Mouse (Mus musculus) myocyte (in vitro differentiated cells): ENCODE results near the gene Asf1b. TPM values are rescaled to one million over a fixed set of nuclear protein-coding genes. Genes with fewer than 3 reads are reported as not detected.

Source experiments
- H3K27me3 ChIP-seq: one replicate; pipeline ENCODE4 v1.6.1; 2011; ENCODE audit not compliant: control insufficient read depth, insufficient read depth, insufficient read length
- H3K36me3 ChIP-seq: one replicate; pipeline ENCODE4 v1.6.1; 2011; ENCODE audit not compliant: control insufficient read depth, insufficient read depth
- H3K4me2 ChIP-seq: one replicate; pipeline ENCODE4 v1.6.1; 2011; ENCODE audit warnings: low read depth, control low read depth
- H3K4me3 ChIP-seq: one replicate; pipeline ENCODE4 v1.5.1; 2011; ENCODE audit warnings: mild to moderate bottlenecking, control low read depth, moderate library complexity
- H3K79me2 ChIP-seq: one replicate; pipeline ENCODE4 v1.6.1; 2011; ENCODE audit not compliant: control insufficient read depth, insufficient read depth
- H3ac ChIP-seq: one replicate; pipeline ENCODE4 v1.6.1; 2011; ENCODE audit not compliant: control insufficient read depth, insufficient read length
- CEBPB ChIP-seq: IDR thresholded peaks from 2 replicates; pipeline ENCODE4 v1.6.1; 2011; ENCODE audit warnings: mild to moderate bottlenecking, moderate library complexity; ENCODE audit not compliant: poor library complexity, insufficient read depth, severe bottlenecking
- E2F4 ChIP-seq: IDR thresholded peaks from one replicate; pipeline ENCODE4 v1.6.1; 2011; ENCODE audit warnings: mild to moderate bottlenecking, control low read depth, moderate library complexity; ENCODE audit not compliant: insufficient read depth
- MAX ChIP-seq: IDR thresholded peaks from one replicate; pipeline ENCODE4 v1.6.1; 2011; ENCODE audit warnings: low read depth, mild to moderate bottlenecking, control low read depth
- MYOD1 ChIP-seq, 3 experiments: IDR thresholded peaks; one replicate each; pipeline ENCODE4 v1.6.1; 2011; ENCODE audit warnings: control low read depth in 2 of 3, low read depth in 2 of 3, mild to moderate bottlenecking in 2 of 3, moderate library complexity in 1 of 3; ENCODE audit not compliant: insufficient read length in 2 of 3, control insufficient read depth in 1 of 3
- MYOG ChIP-seq, 3 experiments: IDR thresholded peaks; one replicate each; pipeline ENCODE4 v1.6.1; 2011; ENCODE audit warnings: control low read depth in 2 of 3, low read depth in 2 of 3, mild to moderate bottlenecking in 2 of 3; ENCODE audit not compliant: insufficient read length in 2 of 3, control insufficient read depth in 1 of 3, insufficient read depth in 1 of 3
- POLR2A ChIP-seq: IDR thresholded peaks from one replicate; pipeline ENCODE4 v1.6.1; 2011; ENCODE audit warnings: low read depth, mild to moderate bottlenecking, control low read depth, moderate library complexity; ENCODE audit not compliant: insufficient read length
- POLR2AphosphoS2 ChIP-seq: IDR thresholded peaks from one replicate; pipeline ENCODE4 v1.6.1; 2011; ENCODE audit warnings: low read depth, control low read depth; ENCODE audit not compliant: insufficient read length
- REST ChIP-seq: IDR thresholded peaks from one replicate; pipeline ENCODE4 v1.6.1; 2011; ENCODE audit warnings: mild to moderate bottlenecking, control low read depth, moderate library complexity; ENCODE audit not compliant: insufficient read depth, insufficient read length
- SRF ChIP-seq: IDR thresholded peaks from one replicate; pipeline ENCODE4 v1.6.1; 2011; ENCODE audit warnings: low read depth; ENCODE audit not compliant: control insufficient read depth, insufficient read length
- TCF12 ChIP-seq: IDR thresholded peaks from one replicate; pipeline ENCODE4 v1.6.1; 2011; ENCODE audit warnings: mild to moderate bottlenecking, control low read depth; ENCODE audit not compliant: poor library complexity, insufficient read depth, severe bottlenecking
- TCF3 ChIP-seq: IDR thresholded peaks from one replicate; pipeline ENCODE4 v1.6.1; 2011; ENCODE audit warnings: low read depth, control low read depth; ENCODE audit not compliant: insufficient read length
- USF1 ChIP-seq: IDR thresholded peaks from one replicate; pipeline ENCODE4 v1.6.1; 2011; ENCODE audit warnings: low read depth, mild to moderate bottlenecking, control low read depth, moderate library complexity
- polyA plus RNA-seq: library from polyadenylated mRNA; unstranded; fragments of >200 nt; fragmentation: generic; extraction: Trizol; gene quantifications from one replicate; pipeline ENCODE4 v1.2.1, GENCODE M21; 2012; ENCODE audit warnings: missing spikeins

Asf1b gene
- polyA plus RNA-seq, 1 experiment, result 36.8 TPM

- Histone ChIP-seq H3K4me3 (no peak overlapping the region), H3K36me3 (no peaks in the 10 kb centered on the region), H3ac (no peak overlapping the region), H3K27me3 (no peaks in the 10 kb centered on the region), H3K79me2 (no peaks in the 10 kb centered on the region), H3K4me2 (no peak overlapping the region)
- TF ChIP-seq TCF3 (no peak), E2F4 (no peak), MYOD1 (IDR thresholded peaks at IDR 0.05; ENCODE audit: control insufficient read depth in 1 of 3, insufficient read length in 2 of 3, low read depth in 2 of 3) (no peak), USF1 (no peak), SRF (no peak), CEBPB (no peak), MYOG (IDR thresholded peaks at IDR 0.05; ENCODE audit: control insufficient read depth in 1 of 3, insufficient read depth in 1 of 3, insufficient read length in 2 of 3, low read depth in 2 of 3) (no peak), POLR2A (no peak), REST (no peak), TCF12 (no peak), MAX (no peak), POLR2AphosphoS2 (no peak)
Measured at GRCm38 (mm10) chr8:83938330-83938729, 17.0 kb upstream of the Asf1b start.

GRCm38 (mm10) chr8:83941066-83941677 lies 14.1 kb upstream of the Asf1b start:
- H3ac ChIP-seq, result no peak overlapping the region
- H3K36me3 ChIP-seq, result no peaks in the 10 kb centered on the region
- H3K27me3 ChIP-seq, result no peaks in the 10 kb centered on the region
- H3K4me3 ChIP-seq, result no peak overlapping the region
- no peaks in the 10 kb centered on the region for H3K79me2 ChIP-seq
- no peak overlapping the region for H3K4me2 ChIP-seq
- peak; percentile 29 for TF ChIP-seq POLR2AphosphoS2
- no peak for TF ChIP-seq USF1

- Histone ChIP-seq H3ac (no peak overlapping the region), H3K79me2 (no peaks in the 10 kb centered on the region), H3K27me3 (no peaks in the 10 kb centered on the region), H3K4me2 (no peak overlapping the region), H3K36me3 (no peaks in the 10 kb centered on the region), H3K4me3 (no peak overlapping the region)
- TF ChIP-seq MYOD1 (IDR thresholded peaks at IDR 0.05; ENCODE audit: control insufficient read depth in 1 of 3, insufficient read length in 2 of 3, low read depth in 2 of 3) (no peak), CEBPB (no peak), TCF3 (no peak), MAX (no peak), POLR2AphosphoS2 (no peak)
Measured at GRCm38 (mm10) chr8:83942446-83942845, 12.9 kb upstream of the Asf1b start.

- H3K79me2 ChIP-seq, result no peaks in the 10 kb centered on the region
- no peak overlapping the region for H3ac ChIP-seq
- H3K36me3 ChIP-seq, result no peaks in the 10 kb centered on the region
- no peak overlapping the region for H3K4me2 ChIP-seq
- TF ChIP-seq POLR2AphosphoS2, result no peak
- TF ChIP-seq SRF, result no peak
- no peak for TF ChIP-seq E2F4
- no peak for TF ChIP-seq MAX
- TF ChIP-seq TCF12, result no peak
- no peak for TF ChIP-seq POLR2A
- no peak for TF ChIP-seq USF1
- no peak for TF ChIP-seq TCF3
- TF ChIP-seq CEBPB, result no peak
- no peak for TF ChIP-seq MYOG (IDR thresholded peaks at IDR 0.05; ENCODE audit: control insufficient read depth in 1 of 3, insufficient read depth in 1 of 3, insufficient read length in 2 of 3, low read depth in 2 of 3)
- TF ChIP-seq MYOD1 (IDR thresholded peaks at IDR 0.05; ENCODE audit: control insufficient read depth in 1 of 3, insufficient read length in 2 of 3, low read depth in 2 of 3), result no peak
- no peaks in the 10 kb centered on the region for H3K27me3 ChIP-seq
- H3K4me3 ChIP-seq, result no peak overlapping the region
Measured at GRCm38 (mm10) chr8:83945540-83945939, 9.8 kb upstream of the Asf1b start.

- peak overlapping the region; percentile 82 for H3K4me2 ChIP-seq
- H3ac ChIP-seq, result no peak overlapping the region
- H3K27me3 ChIP-seq, result no peaks in the 10 kb centered on the region
- TF ChIP-seq MYOD1 (IDR thresholded peaks at IDR 0.05; ENCODE audit: control insufficient read depth in 1 of 3, insufficient read length in 2 of 3, low read depth in 2 of 3) (no peak), SRF (no peak), MAX (no peak), USF1 (no peak), REST (no peak), TCF12 (no peak), E2F4 (no peak), TCF3 (no peak), CEBPB (no peak), POLR2A (no peak), MYOG (IDR thresholded peaks at IDR 0.05; ENCODE audit: control insufficient read depth in 1 of 3, insufficient read depth in 1 of 3, insufficient read length in 2 of 3, low read depth in 2 of 3) (no peak), POLR2AphosphoS2 (no peak)
- H3K36me3 ChIP-seq, result no peaks in the 10 kb centered on the region
- peak overlapping the region; percentile 59 for H3K4me3 ChIP-seq
- peaks cover 21% of the 10 kb centered on the region for H3K79me2 ChIP-seq
Measured at GRCm38 (mm10) chr8:83954749-83955105, 580 bp upstream of the Asf1b start.
